Mouse (Mus musculus) bone marrow macrophage, adult 2 months (primary cell): ENCODE measurements around the gene Atp6v0e.

Experiments used
- CTCF ChIP-seq: IDR thresholded peaks from 2 replicates; pipeline ENCODE4 v1.5.1; 2012; ENCODE audit warnings: low read depth, mild to moderate bottlenecking, low read length, moderate library complexity
- POLR2A ChIP-seq: IDR thresholded peaks from 2 replicates; pipeline ENCODE4 v1.6.1; 2012; ENCODE audit warnings: mild to moderate bottlenecking, low read depth, low read length, borderline replicate concordance

DNA sequence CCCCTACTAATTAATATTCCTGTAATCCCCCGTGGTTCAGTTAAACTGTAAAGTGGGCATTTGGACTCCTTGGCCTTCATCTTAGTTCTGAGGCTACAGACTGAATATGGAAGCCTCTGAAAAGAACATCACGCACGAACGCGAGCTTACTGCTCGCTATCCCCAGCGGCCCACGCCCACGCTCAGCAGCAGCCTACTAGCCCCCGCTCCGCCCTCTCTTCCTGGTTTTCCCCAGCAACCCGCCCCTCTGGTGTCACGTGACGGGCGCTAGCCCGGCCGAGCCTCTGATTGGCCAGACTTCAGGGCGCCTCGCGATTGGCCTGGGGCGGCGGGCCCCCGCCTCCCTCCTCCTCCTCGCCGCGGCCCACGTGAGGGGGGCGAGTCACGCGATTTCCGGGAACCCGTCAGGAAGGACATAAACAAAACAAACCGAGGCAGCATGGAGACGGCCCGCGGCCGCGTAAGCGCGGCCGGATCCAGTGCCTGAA is 52.3 kb downstream of the Atp6v0e start, which contains the start of gene Crebrf:
- TF ChIP-seq CTCF (no peak), POLR2A (peak; percentile 58; the same call in 1 of the 2 replicates)
